Mouse (Mus musculus) embryo, embryonic 10 days (tissue): ENCODE data around the gene Kcnk13.

Source experiments
- DNase-seq: peaks from one replicate; pipeline ENCODE4 v3.0.0-alpha.2; 2015; ENCODE audit warnings: low spot score

Gene Kcnk13

GRCm38 (mm10) chr12:99964301-99965202 is at the start of gene Kcnk13:
TSS of gene Kcnk13 (plus strand) at chr12:99964499.
- DNase-seq: peak; percentile 92

- DNase-seq: no peak
These were observed 46.4 kb upstream of the Kcnk13 start for GRCm38 (mm10) chr12:99917800-99918427.

- DNase-seq: no peak
These were observed 44.7 kb upstream of the Kcnk13 start for GRCm38 (mm10) chr12:99919636-99920035.

- no peak for DNase-seq
These were observed 43.3 kb upstream of the Kcnk13 start for GRCm38 (mm10) chr12:99921045-99921444.

- peak; percentile 60 for DNase-seq
These were observed 41.1 kb upstream of the Kcnk13 start for GRCm38 (mm10) chr12:99923131-99923606.

GRCm38 (mm10) chr12:99923703-99924102 is 40.6 kb upstream of the Kcnk13 start:
- no peak for DNase-seq

GRCm38 (mm10) chr12:99928311-99928710 is 36.0 kb upstream of the Kcnk13 start:
- no peak for DNase-seq

GRCm38 (mm10) chr12:99929160-99929559 is 35.1 kb upstream of the Kcnk13 start:
- DNase-seq: no peak

GRCm38 (mm10) chr12:99932245-99932644 is 32.1 kb upstream of the Kcnk13 start:
- no peak for DNase-seq

- DNase-seq: no peak
These were observed 30.7 kb upstream of the Kcnk13 start for GRCm38 (mm10) chr12:99933630-99934029.

GRCm38 (mm10) chr12:99935403-99935802 is 28.9 kb upstream of the Kcnk13 start:
- DNase-seq: no peak

GRCm38 (mm10) chr12:99938476-99938875 is 25.8 kb upstream of the Kcnk13 start:
- no peak for DNase-seq

GRCm38 (mm10) chr12:99939179-99939578 is 25.1 kb upstream of the Kcnk13 start:
- no peak for DNase-seq

GRCm38 (mm10) chr12:99940704-99941103 is 23.6 kb upstream of the Kcnk13 start:
- DNase-seq: no peak

GRCm38 (mm10) chr12:99942441-99942840 is 21.9 kb upstream of the Kcnk13 start:
- DNase-seq: no peak

GRCm38 (mm10) chr12:99952928-99953327 is 11.4 kb upstream of the Kcnk13 start:
- DNase-seq: peak; percentile 65

GRCm38 (mm10) chr12:99956411-99956810 is 7.9 kb upstream of the Kcnk13 start:
- DNase-seq: no peak

- no peak for DNase-seq
These were observed 5.9 kb upstream of the Kcnk13 start for GRCm38 (mm10) chr12:99958068-99959060.

- peak; percentile 20 for DNase-seq
These were observed 5.0 kb upstream of the Kcnk13 start for GRCm38 (mm10) chr12:99959291-99959690.

GRCm38 (mm10) chr12:99959930-99960329 is 4.4 kb upstream of the Kcnk13 start:
- no peak for DNase-seq

GRCm38 (mm10) chr12:99960675-99961074 is 3.6 kb upstream of the Kcnk13 start:
- DNase-seq: no peak
